ENCODE assay signal across 17 mouse cellular contexts in genomic region chr5:120228613-120229409, GRCm38 (mm10).
DNase-seq lines count a peak whose midpoint lies in the region; ATAC-seq and TF ChIP-seq lines count a peak whose summit lies in the region.
"Had no signal": no experiment of that assay in that cellular context is flagged by ENCODE, and none has a peak within 500 bp of the region (broad histone marks: within the 10 kb centered on the region; RNA-seq: fewer than 3 reads in every experiment).

No protein-coding gene starts in this region.

- 0 out of 2 replicates have a peak, but pooled peaks cover 3% of the 10 kb centered on the region for H3K4me1 ChIP-seq in lung, embryonic 14.5 days (ENCODE audit: insufficient read depth)
- H3K4me1 ChIP-seq in lung, postnatal 0 days (ENCODE audit: insufficient read depth, low read depth, low read length): no peaks in the 10 kb centered on the region
- peaks cover 59% of the 10 kb centered on the region for H3K4me1 ChIP-seq in hindbrain, embryonic 10.5 days (replicated peaks)
- no peaks in the 10 kb centered on the region; the same call in 1 of the 2 replicates for H3K4me1 ChIP-seq in intestine, postnatal 0 days (replicated peaks; ENCODE audit: control insufficient read depth, insufficient read depth, low read length)
- peaks cover 53% of the 10 kb centered on the region for H3K4me1 ChIP-seq in neural tube, embryonic 13.5 days (replicated peaks)

- TF ChIP-seq EP300 in lung, postnatal 0 days (IDR thresholded peaks at IDR 0.05): no peak

- H3K4me2 ChIP-seq in lung, embryonic 14.5 days: no peak overlapping the region
- no peak overlapping the region for H3K4me2 ChIP-seq in lung, postnatal 0 days (replicated peaks; ENCODE audit: low read depth, low read length)
- peak overlapping the region; percentile 56 for H3K4me2 ChIP-seq in intestine, postnatal 0 days (replicated peaks; ENCODE audit: low read depth)
- no peak overlapping the region for H3K4me2 ChIP-seq in neural tube, embryonic 13.5 days
- H3K4me2 ChIP-seq: heart, embryonic 13.5 days; limb, embryonic 12.5 days had no signal

- no peaks in the 10 kb centered on the region for H3K36me3 ChIP-seq in lung, embryonic 14.5 days (ENCODE audit: insufficient read depth)
- H3K36me3 ChIP-seq in lung, postnatal 0 days (ENCODE audit: insufficient read depth, low read length): no peaks in the 10 kb centered on the region
- no peaks in the 10 kb centered on the region for H3K36me3 ChIP-seq in hindbrain, embryonic 10.5 days
- H3K36me3 ChIP-seq in intestine, postnatal 0 days (ENCODE audit: control insufficient read depth, insufficient read depth): no peaks in the 10 kb centered on the region
- no peaks in the 10 kb centered on the region for H3K36me3 ChIP-seq in neural tube, embryonic 13.5 days
- H3K36me3 ChIP-seq: G1E; heart, embryonic 13.5 days; limb, embryonic 12.5 days had no signal

- ATAC-seq in lung, embryonic 14.5 days (ENCODE audit: insufficient read depth): no peak
- ATAC-seq in lung, postnatal 0 days: no peak
- peak; percentile 71 for ATAC-seq in intestine, postnatal 0 days
- no peak for ATAC-seq in neural tube, embryonic 13.5 days (ENCODE audit: low read depth)

- H3K9ac ChIP-seq in lung, embryonic 14.5 days: no peak overlapping the region
- H3K9ac ChIP-seq in lung, postnatal 0 days (replicated peaks; ENCODE audit: low read depth): no peak overlapping the region
- H3K9ac ChIP-seq in intestine, postnatal 0 days (ENCODE audit: low read depth, low read length): no peak overlapping the region
- H3K9ac ChIP-seq in neural tube, embryonic 13.5 days: peak overlapping the region; percentile 35; the same call in 1 of the 2 replicates
- H3K9ac ChIP-seq: heart, embryonic 13.5 days; limb, embryonic 12.5 days had no signal

- H3K27me3 ChIP-seq in lung, embryonic 14.5 days (ENCODE audit: insufficient read depth, low read length): peaks cover 10% of the 10 kb centered on the region; the same call in 1 of the 2 replicates
- no peaks in the 10 kb centered on the region for H3K27me3 ChIP-seq in lung, postnatal 0 days (replicated peaks; ENCODE audit: insufficient read depth, low read length)
- H3K27me3 ChIP-seq in hindbrain, embryonic 10.5 days (ENCODE audit: insufficient read depth, poor library complexity, severe bottlenecking): peaks cover 94% of the 10 kb centered on the region
- 0 out of 2 replicates have a peak, but pooled peaks cover 7% of the 10 kb centered on the region for H3K27me3 ChIP-seq in intestine, postnatal 0 days (replicated peaks; ENCODE audit: control insufficient read depth, insufficient read depth, low read length)
- peaks cover 18% of the 10 kb centered on the region for H3K27me3 ChIP-seq in neural tube, embryonic 13.5 days

- no peak overlapping the region for H3K27ac ChIP-seq in lung, embryonic 14.5 days (ENCODE audit: low read depth)
- H3K27ac ChIP-seq in lung, postnatal 0 days (ENCODE audit: low read length): no peak overlapping the region
- peak overlapping the region; percentile 29; the same call in 1 of the 2 replicates for H3K27ac ChIP-seq in hindbrain, embryonic 10.5 days
- no peak overlapping the region for H3K27ac ChIP-seq in intestine, postnatal 0 days (ENCODE audit: low read depth, low read length)
- H3K27ac ChIP-seq in neural tube, embryonic 13.5 days (replicated peaks): peak overlapping the region; percentile 57
- H3K27ac ChIP-seq: heart, embryonic 13.5 days; limb, embryonic 12.5 days had no signal

- peak; percentile 34 for DNase-seq in lung, embryonic 14.5 days
- DNase-seq in lung, postnatal 0 days (ENCODE audit: low spot score): no peak
- no peak for DNase-seq in hindbrain, embryonic 10.5 days (ENCODE audit: low spot score)
- DNase-seq in B cell, adult 2 months: no peak
- no peak for DNase-seq in layer of hippocampus, adult 8-10 months (ENCODE audit: low spot score in 2 of 2)
- DNase-seq in right cerebral cortex, postnatal 25 days: no peak
- DNase-seq: adrenal gland, postnatal 10 days; cerebellum, postnatal 10 days; kidney, postnatal 14 days; retina, postnatal 1 day; thymus, adult 2 months had no signal

- no peak for TF ChIP-seq CTCF in lung, embryonic 14.5 days (IDR thresholded peaks at IDR 0.05; ENCODE audit: low read depth)
- no peak for TF ChIP-seq CTCF in lung, postnatal 0 days (IDR thresholded peaks at IDR 0.05)
- no peak for TF ChIP-seq CTCF in intestine, postnatal 0 days (IDR thresholded peaks at IDR 0.05; ENCODE audit: low read depth)

- WGBS in lung, embryonic 14.5 days: 17% methylated on average over 20 of the region's 20 CpGs
- 27% methylated on average over 20 of the region's 20 CpGs for WGBS in lung, postnatal 0 days
- WGBS in hindbrain, embryonic 10.5 days: 49% methylated on average over 20 of the region's 20 CpGs
- 18% methylated on average over 20 of the region's 20 CpGs for WGBS in intestine, postnatal 0 days
- WGBS in neural tube, embryonic 13.5 days: 18% methylated on average over 20 of the region's 20 CpGs

- no peak overlapping the region for H3K4me3 ChIP-seq in lung, embryonic 14.5 days (ENCODE audit: low read depth, low read length)
- no peak overlapping the region for H3K4me3 ChIP-seq in lung, postnatal 0 days (ENCODE audit: low read depth, low read length)
- no peak overlapping the region for H3K4me3 ChIP-seq in hindbrain, embryonic 10.5 days
- H3K4me3 ChIP-seq in intestine, postnatal 0 days (ENCODE audit: low read depth, low read length): no peak overlapping the region
- H3K4me3 ChIP-seq in neural tube, embryonic 13.5 days: no peak overlapping the region
- H3K4me3 ChIP-seq: erythroblast, embryonic 14.5 days; heart, embryonic 13.5 days; limb, embryonic 12.5 days had no signal

- H3K9me3 ChIP-seq in lung, embryonic 14.5 days (ENCODE audit: low read depth, low read length): no peaks in the 10 kb centered on the region
- H3K9me3 ChIP-seq in lung, postnatal 0 days (ENCODE audit: low read length): no peaks in the 10 kb centered on the region
- no peaks in the 10 kb centered on the region for H3K9me3 ChIP-seq in hindbrain, embryonic 10.5 days
- no peaks in the 10 kb centered on the region for H3K9me3 ChIP-seq in intestine, postnatal 0 days (ENCODE audit: control insufficient read depth)
- H3K9me3 ChIP-seq in neural tube, embryonic 13.5 days: no peaks in the 10 kb centered on the region
- H3K9me3 ChIP-seq: G1E; heart, embryonic 13.5 days; limb, embryonic 12.5 days had no signal

Comparison
In these comparisons a context has a peak if more than half of its experiments do, and no peak if none do; other contexts are left out.
1. H3K27ac ChIP-seq: peak in hindbrain, embryonic 10.5 days (single experiment) and neural tube, embryonic 13.5 days (single experiment); none in lung, embryonic 14.5 days (single experiment), lung, postnatal 0 days (single experiment) and intestine, postnatal 0 days (single experiment).